Mouse (Mus musculus) liver, adult 2 months (tissue): ENCODE data around the gene Pfdn5.

ENCODE experiments used
- CTCF ChIP-seq: fragments of 200-500 bp; IDR thresholded peaks from 2 replicates; pipeline ENCODE4 v1.5.1; 2011; ENCODE audit warnings: low read depth, low read length, control low read depth
- POLR2A ChIP-seq: fragments of 200-500 bp; IDR thresholded peaks from 2 replicates; pipeline ENCODE4 v1.6.1; 2011; ENCODE audit warnings: low read length, control low read depth; ENCODE audit not compliant: insufficient read depth; ENCODE audit errors: extremely low read depth

- TF ChIP-seq CTCF (no peak), POLR2A (no peak)
These were observed 40.3 kb downstream of the Pfdn5 start for GRCm38 (mm10) chr15:102366238-102366637.
